Comparison of ENCODE assay signal across 20 mouse cellular contexts in genomic region chr13:35785330-35785939, GRCm38 (mm10).
DNase-seq lines count a peak whose midpoint lies in the region; ATAC-seq lines count a peak whose summit lies in the region.
"Had no signal": no experiment of that assay in that cellular context is flagged by ENCODE, and none has a peak within 500 bp of the region (broad histone marks: within the 10 kb centered on the region; RNA-seq: fewer than 3 reads in every experiment).

No protein-coding gene starts in this region.

- 76% methylated on average over 5 of the region's 5 CpGs for WGBS in heart, embryonic 10.5 days
- WGBS in heart, embryonic 12.5 days: 75% methylated on average over 5 of the region's 5 CpGs
- 36% methylated on average over 5 of the region's 5 CpGs for WGBS in kidney, embryonic 16.5 days
- 82% methylated on average over 5 of the region's 5 CpGs for WGBS in liver, embryonic 13.5 days (ENCODE audit: insufficient replicate concordance)
- WGBS in liver, embryonic 16.5 days (ENCODE audit: insufficient replicate concordance): 79% methylated on average over 5 of the region's 5 CpGs

- H3K27me3 ChIP-seq in heart, embryonic 10.5 days (ENCODE audit: insufficient read depth, poor library complexity, severe bottlenecking): no peaks in the 10 kb centered on the region
- no peaks in the 10 kb centered on the region for H3K27me3 ChIP-seq in heart, embryonic 12.5 days (replicated peaks)
- no peaks in the 10 kb centered on the region for H3K27me3 ChIP-seq in kidney, embryonic 16.5 days (ENCODE audit: insufficient read depth, low read length)
- H3K27me3 ChIP-seq in liver, embryonic 13.5 days: no peaks in the 10 kb centered on the region
- H3K27me3 ChIP-seq in liver, embryonic 16.5 days (ENCODE audit: control insufficient read depth, insufficient read depth, low read depth, low read length): no peaks in the 10 kb centered on the region
- H3K27me3 ChIP-seq: embryonic facial prominence, embryonic 15.5 days; forebrain, embryonic 12.5 days; hindbrain, embryonic 15.5 days had no signal

- no peak for ATAC-seq in heart, embryonic 12.5 days (ENCODE audit: insufficient number of reproducible peaks, low FRiP score)
- peak; percentile 64; the same call in 1 of the 2 replicates for ATAC-seq in kidney, embryonic 16.5 days (ENCODE audit: low FRiP score, low TSS enrichment)
- no peak for ATAC-seq in liver, embryonic 13.5 days (ENCODE audit: low read depth)
- ATAC-seq in liver, embryonic 16.5 days (ENCODE audit: low read depth): no peak

- peaks cover 69% of the 10 kb centered on the region for H3K4me1 ChIP-seq in heart, embryonic 10.5 days
- H3K4me1 ChIP-seq in heart, embryonic 12.5 days (replicated peaks): peaks cover 65% of the 10 kb centered on the region
- H3K4me1 ChIP-seq in kidney, embryonic 16.5 days (ENCODE audit: insufficient read depth, low read length): peaks cover 24% of the 10 kb centered on the region
- H3K4me1 ChIP-seq in liver, embryonic 13.5 days (replicated peaks): peaks cover 92% of the 10 kb centered on the region
- H3K4me1 ChIP-seq in liver, embryonic 16.5 days (ENCODE audit: control insufficient read depth, low read depth, low read length): peaks cover 65% of the 10 kb centered on the region
- H3K4me1 ChIP-seq: hindbrain, embryonic 15.5 days had no signal

- H3K27ac ChIP-seq in heart, embryonic 10.5 days: peak overlapping the region; percentile 57; the same call in 1 of the 2 replicates
- no peak overlapping the region for H3K27ac ChIP-seq in heart, embryonic 12.5 days (ENCODE audit: poor library complexity, severe bottlenecking)
- no peak overlapping the region for H3K27ac ChIP-seq in kidney, embryonic 16.5 days (ENCODE audit: low read length)
- peak overlapping the region; percentile 87 for H3K27ac ChIP-seq in liver, embryonic 13.5 days
- peak overlapping the region; percentile 40; the same call in 1 of the 2 replicates for H3K27ac ChIP-seq in liver, embryonic 16.5 days (ENCODE audit: low read length)
- H3K27ac ChIP-seq: embryonic facial prominence, embryonic 15.5 days; forebrain, embryonic 12.5 days; hindbrain, embryonic 15.5 days had no signal

- no peak for DNase-seq in heart, embryonic 10.5 days (ENCODE audit: low spot score)
- DNase-seq in kidney, postnatal 25 days: no peak
- DNase-seq in liver, embryonic 13.5 days: no peak
- DNase-seq in liver: no peak
- no peak for DNase-seq in right cerebral cortex, postnatal 14 days
- DNase-seq: adrenal gland, adult 8-10 months; adrenal gland, postnatal 36 days; cerebellum, adult 2 months; cerebellum, postnatal 10 days; embryo, embryonic 11 days; gastrocnemius, postnatal 36 days; heart, postnatal 36 days had no signal

- H3K4me3 ChIP-seq in heart, embryonic 10.5 days: no peak overlapping the region
- no peak overlapping the region for H3K4me3 ChIP-seq in heart, embryonic 12.5 days
- no peak overlapping the region for H3K4me3 ChIP-seq in kidney, embryonic 16.5 days (ENCODE audit: low read length)
- H3K4me3 ChIP-seq in liver, embryonic 13.5 days (replicated peaks): no peak overlapping the region
- no peak overlapping the region for H3K4me3 ChIP-seq in liver, embryonic 16.5 days (ENCODE audit: low read depth, low read length)
- H3K4me3 ChIP-seq: embryonic facial prominence, embryonic 15.5 days; forebrain, embryonic 12.5 days; hindbrain, embryonic 15.5 days had no signal

- no peak overlapping the region for H3K4me2 ChIP-seq in heart, embryonic 12.5 days
- no peak overlapping the region for H3K4me2 ChIP-seq in kidney, embryonic 16.5 days (replicated peaks; ENCODE audit: low read depth, low read length)
- peak overlapping the region; percentile 54; the same call in 1 of the 2 replicates for H3K4me2 ChIP-seq in liver, embryonic 13.5 days
- no peak overlapping the region for H3K4me2 ChIP-seq in liver, embryonic 16.5 days (ENCODE audit: low read depth, low read length)
- H3K4me2 ChIP-seq: embryonic facial prominence, embryonic 15.5 days; forebrain, embryonic 12.5 days; heart, embryonic 11.5 days; hindbrain, embryonic 15.5 days had no signal

- no peak overlapping the region for H3K9ac ChIP-seq in heart, embryonic 12.5 days
- no peak overlapping the region for H3K9ac ChIP-seq in kidney, embryonic 16.5 days (replicated peaks; ENCODE audit: low read length)
- H3K9ac ChIP-seq in liver, embryonic 13.5 days: peak overlapping the region; percentile 60
- H3K9ac ChIP-seq in liver, embryonic 16.5 days (ENCODE audit: low read depth, low read length): no peak overlapping the region
- H3K9ac ChIP-seq: embryonic facial prominence, embryonic 15.5 days; forebrain, embryonic 12.5 days; hindbrain, embryonic 15.5 days had no signal

- H3K9me3 ChIP-seq in heart, embryonic 10.5 days: no peaks in the 10 kb centered on the region
- H3K9me3 ChIP-seq in heart, embryonic 12.5 days (replicated peaks): no peaks in the 10 kb centered on the region
- no peaks in the 10 kb centered on the region for H3K9me3 ChIP-seq in kidney, embryonic 16.5 days (ENCODE audit: low read length)
- no peaks in the 10 kb centered on the region for H3K9me3 ChIP-seq in liver, embryonic 13.5 days (replicated peaks)
- no peaks in the 10 kb centered on the region for H3K9me3 ChIP-seq in liver, embryonic 16.5 days (replicated peaks; ENCODE audit: control insufficient read depth, low read length)
- H3K9me3 ChIP-seq: embryonic facial prominence, embryonic 15.5 days; forebrain, embryonic 12.5 days; G1E; hindbrain, embryonic 15.5 days had no signal

- no peaks in the 10 kb centered on the region for H3K36me3 ChIP-seq in heart, embryonic 10.5 days
- H3K36me3 ChIP-seq in heart, embryonic 12.5 days: no peaks in the 10 kb centered on the region
- no peaks in the 10 kb centered on the region for H3K36me3 ChIP-seq in kidney, embryonic 16.5 days (ENCODE audit: insufficient read depth, low read length)
- no peaks in the 10 kb centered on the region; the same call in 1 of the 2 replicates for H3K36me3 ChIP-seq in liver, embryonic 13.5 days
- no peaks in the 10 kb centered on the region for H3K36me3 ChIP-seq in liver, embryonic 16.5 days (ENCODE audit: control insufficient read depth, insufficient read depth)
- H3K36me3 ChIP-seq: embryonic facial prominence, embryonic 15.5 days; forebrain, embryonic 12.5 days; hindbrain, embryonic 15.5 days had no signal

Comparison
In these comparisons a context has a peak if more than half of its experiments do, and no peak if none do; other contexts are left out.
1. H3K27ac ChIP-seq: peak in heart, embryonic 10.5 days (single experiment), liver, embryonic 13.5 days (single experiment) and liver, embryonic 16.5 days (single experiment); none in heart, embryonic 12.5 days (single experiment) and kidney, embryonic 16.5 days (single experiment).